Mouse (Mus musculus): ENCODE results near the gene Ppp1r3f.

GRCm38 (mm10) chrX:7610536-7611258 lies 36.6 kb upstream of the Ppp1r3f start:
- TF ChIP-seq POLR2A (IDR thresholded peaks at IDR 0.05; ENCODE audit: low read depth, low read length) = no peak
- no peak for TF ChIP-seq CTCF (IDR thresholded peaks at IDR 0.05; ENCODE audit: extremely low read depth, insufficient read depth, insufficient read length, insufficient replicate concordance)
